Mouse (Mus musculus) G1E (cell line): ENCODE measurements around the gene Art3. TPM values are rescaled to one million over a fixed set of nuclear protein-coding genes. Genes with fewer than 3 reads are reported as not detected.

Source experiments
- ATAC-seq: 2 replicates; pipeline ENCODE4 v1.8.0; 2016; ENCODE audit warnings: mild to moderate bottlenecking; ENCODE audit not compliant: insufficient number of reproducible peaks, poor library complexity, low FRiP score, severe bottlenecking; ENCODE audit errors: extremely low read depth
- DNase-seq: peaks from one replicate; pipeline ENCODE4 v3.0.0; 2012; ENCODE audit warnings: low spot score
- H3K27me3 ChIP-seq: 2 replicates; pipeline ENCODE4 v1.6.1; 2012; ENCODE audit warnings: mild to moderate bottlenecking, low read length, inconsistent platforms; ENCODE audit not compliant: insufficient read depth
- H3K36me3 ChIP-seq: replicated peaks from 2 replicates; pipeline ENCODE3; 2012; ENCODE audit warnings: mild to moderate bottlenecking, inconsistent platforms
- H3K4me1 ChIP-seq: 2 replicates; pipeline ENCODE4 v1.6.1; 2012; ENCODE audit warnings: low read depth, low read length, inconsistent platforms, mixed read lengths; ENCODE audit not compliant: insufficient read depth
- H3K4me3 ChIP-seq: 2 replicates; pipeline ENCODE4 v1.5.1; 2012; ENCODE audit warnings: low read depth, mild to moderate bottlenecking, inconsistent platforms, low read length, moderate library complexity, mixed read lengths
- H3K9me3 ChIP-seq: replicated peaks from 2 replicates; pipeline ENCODE4 v1.6.1; 2012; ENCODE audit warnings: inconsistent platforms
- CTCF ChIP-seq: IDR thresholded peaks from 2 replicates; pipeline ENCODE4 v1.5.1; 2012; ENCODE audit warnings: low read depth, low read length, inconsistent platforms, mixed read lengths
- GATA1 ChIP-seq: IDR thresholded peaks from 2 replicates; pipeline ENCODE4 v1.6.1; 2012; ENCODE audit warnings: borderline replicate concordance, low read length, inconsistent platforms, mixed read lengths
- GATA2 ChIP-seq: IDR thresholded peaks from 2 replicates; pipeline ENCODE4 v1.6.1; 2012; ENCODE audit warnings: low read depth, low read length, inconsistent platforms, borderline replicate concordance
- POLR2AphosphoS5 ChIP-seq: IDR thresholded peaks from 2 replicates; pipeline ENCODE4 v1.6.1; 2012; ENCODE audit warnings: low read depth, low read length, inconsistent platforms; ENCODE audit not compliant: insufficient replicate concordance
- TAL1 ChIP-seq: conservative IDR thresholded peaks from 2 replicates; pipeline ENCODE4 v1.6.1; 2012; ENCODE audit warnings: low read depth, low read length, inconsistent platforms, mixed read lengths
- polyA plus RNA-seq: library from polyadenylated mRNA; stranded (reverse); fragments of >175 nt; gene quantifications from 2 replicates; pipeline ENCODE4 v1.2.3, GENCODE M21; 2012
- total RNA-seq, 2 experiments: library from RNA; stranded (forward) in 1 of 2; stranded (reverse) in 1 of 2; fragments of 200-1000 nt in 1 of 2; fragments of >200 nt in 1 of 2; fragmentation: Nextera tagmentation in 1 of 2; gene quantifications; 2 replicates each; pipeline ENCODE4 v1.2.3; 2014 to 2017

Art3 gene
- total and polyA plus RNA-seq, 3 experiments: 0.22 TPM; not detected in 2

- TF ChIP-seq POLR2AphosphoS5 (no peak), CTCF (no peak), GATA2 (no peak), GATA1 (no peak), TAL1 (no peak)
- ATAC-seq: no peak
- DNase-seq: no peak
- no peaks in the 10 kb centered on the region for H3K9me3 ChIP-seq
- peaks cover 26% of the 10 kb centered on the region for H3K27me3 ChIP-seq
- peaks cover 10% of the 10 kb centered on the region for H3K4me1 ChIP-seq
- H3K36me3 ChIP-seq: no peaks in the 10 kb centered on the region
- H3K4me3 ChIP-seq: no peak overlapping the region
Measured at GRCm38 (mm10) chr5:92318596-92318995, 13.0 kb upstream of the Art3 start.

GRCm38 (mm10) chr5:92321631-92322400 is 9.8 kb upstream of the Art3 start:
- Histone ChIP-seq H3K4me1 (peaks cover 16% of the 10 kb centered on the region), H3K4me3 (no peak overlapping the region), H3K9me3 (no peaks in the 10 kb centered on the region), H3K36me3 (no peaks in the 10 kb centered on the region), H3K27me3 (peaks cover 36% of the 10 kb centered on the region)
- TF ChIP-seq GATA2: no peak
- no peak for TF ChIP-seq GATA1
- TF ChIP-seq POLR2AphosphoS5: no peak
- TF ChIP-seq CTCF: no peak
- no peak for TF ChIP-seq TAL1
- ATAC-seq (no peak), DNase-seq (no peak)

- Histone ChIP-seq H3K4me1 (peaks cover 23% of the 10 kb centered on the region), H3K36me3 (no peaks in the 10 kb centered on the region), H3K27me3 (peaks cover 40% of the 10 kb centered on the region), H3K4me3 (no peak overlapping the region), H3K9me3 (no peaks in the 10 kb centered on the region)
- TF ChIP-seq TAL1: no peak
- TF ChIP-seq GATA2: no peak
- TF ChIP-seq CTCF: no peak
- no peak for TF ChIP-seq GATA1
- DNase-seq (no peak), ATAC-seq (no peak)
Measured at GRCm38 (mm10) chr5:92322612-92323011, 9.0 kb upstream of the Art3 start.

GRCm38 (mm10) chr5:92323264-92323663 is 8.4 kb upstream of the Art3 start:
- Histone ChIP-seq H3K4me3 (no peak overlapping the region), H3K4me1 (peaks cover 22% of the 10 kb centered on the region), H3K27me3 (peaks cover 42% of the 10 kb centered on the region), H3K36me3 (no peaks in the 10 kb centered on the region), H3K9me3 (no peaks in the 10 kb centered on the region)
- no peak for ATAC-seq
- DNase-seq: no peak
- TF ChIP-seq POLR2AphosphoS5 (no peak), TAL1 (no peak), GATA1 (no peak), GATA2 (no peak)

- H3K27me3 ChIP-seq: peaks cover 45% of the 10 kb centered on the region
- peaks cover 16% of the 10 kb centered on the region for H3K4me1 ChIP-seq
- DNase-seq: no peak
- H3K36me3 ChIP-seq: no peaks in the 10 kb centered on the region
- no peak for TF ChIP-seq POLR2AphosphoS5
- H3K4me3 ChIP-seq: no peak overlapping the region
- no peaks in the 10 kb centered on the region for H3K9me3 ChIP-seq
- ATAC-seq: peak; percentile 28; the same call in 1 of the 2 replicates
Measured at GRCm38 (mm10) chr5:92327367-92327766, 4.3 kb upstream of the Art3 start.

GRCm38 (mm10) chr5:92327929-92328328 is 3.7 kb upstream of the Art3 start, which contains the start of gene Cxcl9:
Gene Cxcl9 (minus strand): TSS chr5:92328079.
- DNase-seq (no peak), ATAC-seq (no peak)
- peaks cover 45% of the 10 kb centered on the region for H3K27me3 ChIP-seq
- H3K9me3 ChIP-seq: no peaks in the 10 kb centered on the region
- TF ChIP-seq POLR2AphosphoS5: no peak
- no peak for TF ChIP-seq TAL1
- no peak for TF ChIP-seq CTCF
- TF ChIP-seq GATA2: no peak
- no peaks in the 10 kb centered on the region for H3K36me3 ChIP-seq
- peaks cover 16% of the 10 kb centered on the region for H3K4me1 ChIP-seq
- no peak within 1 kb of the TSS for H3K4me3 ChIP-seq

GRCm38 (mm10) chr5:92331122-92331521 is 505 bp upstream of the Art3 start:
- Histone ChIP-seq H3K9me3 (no peaks in the 10 kb centered on the region), H3K4me1 (peaks cover 12% of the 10 kb centered on the region), H3K27me3 (peaks cover 35% of the 10 kb centered on the region), H3K36me3 (no peaks in the 10 kb centered on the region), H3K4me3 (no peak overlapping the region)
- no peak for TF ChIP-seq CTCF
- DNase-seq: no peak
- ATAC-seq: no peak
